Mouse (Mus musculus) adrenal gland, adult 18-20 months (tissue): ENCODE measurements around the gene Anapc5. TPM values are rescaled to one million over a fixed set of nuclear protein-coding genes. Genes with fewer than 3 reads are reported as not detected.
A peak's percentile ranks its signal among the peaks of the same experiment; 100 is the strongest.

Experiments used
- DNase-seq, 2 experiments: peaks; one replicate each; pipeline ENCODE4 v3.0.0; 2021 to 2022; ENCODE audit warnings: low spot score in 2 of 2
- total RNA-seq, 2 experiments: library from RNA; stranded (reverse); gene quantifications; 1 replicate in 1 of 2; 2 replicates in 1 of 2; pipeline ENCODE4 v1.2.3; 2021

Anapc5 gene
- total RNA-seq, 2 experiments from 2014 or later = 148 to 156 TPM

DNA sequence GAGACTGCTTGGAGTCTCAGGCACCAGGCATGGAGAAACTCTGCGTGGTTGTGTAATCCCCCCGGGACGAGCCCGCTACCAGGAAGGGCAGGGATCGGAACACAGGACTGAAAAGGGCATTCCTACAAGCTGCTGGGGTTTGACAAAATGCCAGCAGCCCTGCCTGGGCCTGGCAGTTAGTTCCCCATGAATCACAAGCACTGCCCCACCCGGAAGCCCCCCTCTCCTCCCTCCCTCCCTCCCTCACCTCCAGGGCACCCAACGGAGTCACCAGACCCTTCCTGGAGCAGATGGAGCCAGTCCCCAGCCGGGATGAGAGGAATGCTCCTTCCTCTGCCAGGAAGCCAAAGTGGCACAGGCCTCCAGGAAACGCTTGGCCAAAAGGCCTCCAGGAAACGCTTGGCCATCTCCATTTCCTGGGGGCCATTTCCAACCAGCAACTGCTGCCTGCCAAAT, 50.3 kb downstream of the Anapc5 start:
- DNase-seq = peak; percentile 54 to 70

DNA sequence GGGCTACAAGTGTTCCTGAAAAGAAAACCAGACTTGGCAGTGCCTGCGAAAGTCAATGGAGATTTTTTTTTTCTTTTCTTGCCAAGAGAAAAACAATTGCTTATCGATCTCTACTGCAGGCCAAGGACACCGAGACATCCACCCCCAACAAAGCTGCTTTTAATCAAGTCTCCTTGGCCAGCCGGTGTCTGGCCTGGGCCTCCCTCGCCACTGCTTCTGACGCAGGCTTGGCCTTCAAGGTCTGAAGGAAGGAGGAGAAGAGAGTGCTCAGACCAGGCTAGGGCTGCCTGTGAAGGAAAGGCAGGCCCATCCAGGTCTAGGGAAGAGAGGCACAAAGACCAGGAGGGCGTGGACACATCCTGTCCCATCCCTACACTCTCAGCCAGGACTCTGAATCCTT, 50.8 kb downstream of the Anapc5 start:
- DNase-seq = peak; percentile 30 to 43

DNA sequence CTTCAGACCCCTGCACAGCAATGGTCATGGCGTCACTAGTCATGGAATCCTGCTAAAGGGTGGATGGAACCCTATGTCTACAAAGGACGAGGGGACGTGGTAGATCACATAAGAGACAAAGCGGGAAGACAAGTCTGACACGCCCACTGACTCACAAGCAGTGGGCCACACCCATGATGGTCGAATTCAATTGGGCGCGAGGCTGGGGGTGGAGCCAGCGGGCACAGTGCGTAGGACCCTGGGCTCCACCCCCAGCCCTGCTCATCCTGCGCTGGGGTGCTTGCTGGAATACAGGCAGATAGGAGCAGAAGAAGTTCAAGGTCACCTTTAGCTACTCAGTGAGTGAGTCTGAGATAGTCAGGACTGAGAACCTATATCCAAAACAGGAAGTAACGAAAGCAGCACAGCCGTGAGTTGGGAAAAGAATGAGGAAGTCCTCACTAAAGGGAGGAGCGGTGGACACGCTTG, 52.0 kb downstream of the Anapc5 start:
- DNase-seq = no peak

DNA sequence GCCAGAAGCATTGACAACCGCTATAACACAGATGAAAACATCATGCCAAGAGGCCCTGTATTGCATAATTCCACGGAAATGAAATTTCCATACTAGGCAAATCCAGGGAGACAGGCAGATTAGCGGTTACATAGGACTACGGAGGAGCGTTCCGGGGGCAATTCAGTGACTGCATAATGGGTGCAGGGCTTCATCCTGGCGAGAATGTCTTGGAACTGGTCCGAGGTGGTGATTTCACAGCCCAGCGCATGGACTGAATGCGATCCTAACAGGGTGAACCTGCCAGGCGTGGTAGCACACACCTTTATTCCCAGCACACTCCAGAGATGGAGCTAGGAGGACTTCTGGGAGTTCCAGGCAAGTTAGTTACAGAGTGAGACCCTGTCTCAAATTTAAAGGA, 53.9 kb downstream of the Anapc5 start:
- DNase-seq = no peak

DNA sequence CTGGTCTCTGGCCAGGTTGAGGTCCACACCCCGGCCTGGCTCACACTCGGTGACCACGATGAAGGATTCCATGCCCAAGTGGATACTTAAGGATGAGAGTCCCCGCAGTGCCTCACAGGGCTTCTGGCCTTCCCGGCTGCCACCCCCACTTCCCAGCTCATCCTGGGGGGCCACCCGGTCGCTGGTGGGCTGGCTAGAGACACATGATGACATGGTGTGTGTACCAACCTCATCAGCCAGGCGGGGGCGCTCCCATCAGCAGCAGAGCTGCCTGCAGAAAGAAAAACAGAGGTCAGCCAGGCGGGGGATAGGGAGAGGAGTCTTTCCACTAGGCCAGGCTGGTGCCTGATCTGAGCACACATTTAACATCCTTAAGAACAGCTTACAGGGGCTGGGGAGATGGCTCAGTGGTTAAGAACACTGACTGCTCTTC, 57.1 kb downstream of the Anapc5 start:
- no peak for DNase-seq

DNA sequence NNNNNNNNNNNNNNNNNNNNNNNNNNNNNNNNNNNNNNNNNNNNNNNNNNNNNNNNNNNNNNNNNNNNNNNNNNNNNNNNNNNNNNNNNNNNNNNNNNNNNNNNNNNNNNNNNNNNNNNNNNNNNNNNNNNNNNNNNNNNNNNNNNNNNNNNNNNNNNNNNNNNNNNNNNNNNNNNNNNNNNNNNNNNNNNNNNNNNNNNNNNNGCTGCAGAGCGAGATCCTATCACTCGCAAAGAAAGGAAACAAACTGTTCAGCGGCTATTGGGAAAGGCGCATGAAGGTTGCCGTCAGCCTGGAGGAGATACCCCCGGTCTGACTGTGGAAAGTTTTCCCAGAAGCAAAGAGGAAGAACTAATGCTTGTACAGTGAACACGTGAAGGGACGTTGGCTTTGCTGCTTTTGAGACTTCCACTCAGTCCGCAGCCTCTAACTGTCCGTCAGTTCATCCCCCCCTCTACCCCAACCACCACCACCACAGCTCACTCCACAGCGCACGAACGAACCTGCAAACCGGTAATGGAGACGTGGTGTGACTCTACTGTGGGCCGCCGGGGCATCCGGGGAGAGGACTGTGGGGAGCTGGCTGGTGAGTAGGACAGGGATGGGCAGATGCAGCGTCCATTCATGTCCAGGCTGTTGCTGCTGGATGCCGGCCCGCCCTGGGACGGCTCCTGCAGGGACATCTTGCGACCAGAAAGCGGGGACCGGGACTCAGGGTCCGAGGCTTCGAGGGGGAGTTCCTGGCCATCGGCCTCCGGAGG, 57.7 kb downstream of the Anapc5 start:
- no peak for DNase-seq

DNA sequence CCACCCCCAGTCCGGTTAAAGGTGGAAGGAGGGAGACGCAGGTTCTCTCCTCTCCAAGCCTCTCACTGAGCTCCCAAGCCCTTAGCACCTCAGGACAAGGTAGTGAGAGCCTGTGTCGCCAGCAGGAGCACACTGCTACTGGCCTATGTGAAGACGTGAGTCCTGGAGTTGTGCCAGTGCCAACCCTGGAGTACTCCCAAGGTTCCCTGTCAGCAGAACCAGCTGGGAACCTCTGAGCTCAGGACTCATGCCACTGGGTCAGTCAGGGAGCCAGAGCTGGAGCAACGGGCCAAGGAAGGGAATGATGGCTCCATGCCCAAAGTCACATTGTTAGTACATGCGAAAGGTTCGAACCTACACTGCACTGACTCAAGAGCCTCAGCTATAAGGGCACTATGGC, 64.5 kb downstream of the Anapc5 start:
- DNase-seq = peak; percentile 51 to 56

DNA sequence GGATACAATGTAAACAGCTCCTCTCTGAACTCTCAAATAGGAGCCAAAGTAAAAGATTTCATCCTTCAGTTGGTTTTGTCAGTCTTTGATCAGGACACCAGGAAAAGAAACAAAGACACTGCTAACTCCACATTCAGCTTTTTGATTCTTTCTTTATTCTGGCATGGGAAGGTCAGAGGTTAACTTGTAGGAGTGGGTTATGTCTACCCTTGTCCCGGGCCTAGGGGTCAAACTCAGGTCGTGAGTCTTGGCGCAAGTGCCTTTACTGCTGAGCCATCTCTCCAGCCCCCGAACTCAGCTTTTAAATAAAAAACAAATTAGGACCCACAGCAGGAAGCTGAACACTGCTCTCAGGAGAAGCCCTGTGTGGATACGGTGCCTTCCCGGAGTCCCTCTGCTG, 65.0 kb downstream of the Anapc5 start:
- no peak for DNase-seq

GRCm38 (mm10) chr5:122755620-122756019, 65.5 kb downstream of the Anapc5 start:
- DNase-seq = no peak

GRCm38 (mm10) chr5:122754477-122754876, 66.7 kb downstream of the Anapc5 start:
- DNase-seq = no peak

DNA sequence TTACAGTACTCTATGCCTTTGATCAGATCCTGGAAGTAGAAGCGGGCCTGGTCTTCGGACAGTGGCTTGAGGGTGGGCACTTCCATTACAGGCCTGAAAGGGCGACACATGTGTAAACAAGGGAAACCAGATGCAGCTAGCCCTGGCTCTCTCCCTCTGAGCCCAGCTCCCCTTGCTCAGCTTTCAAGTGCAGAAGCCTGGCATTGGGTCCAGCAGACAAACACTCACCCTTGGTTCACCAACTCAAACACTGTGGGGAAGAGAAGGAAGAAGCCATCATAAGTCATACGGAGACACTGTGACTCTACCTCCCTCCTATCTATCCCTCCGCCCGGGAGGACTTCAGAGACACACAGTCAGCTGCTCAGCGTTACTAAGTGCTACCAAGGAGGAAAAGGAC, 73.2 kb downstream of the Anapc5 start:
- DNase-seq = no peak

DNA sequence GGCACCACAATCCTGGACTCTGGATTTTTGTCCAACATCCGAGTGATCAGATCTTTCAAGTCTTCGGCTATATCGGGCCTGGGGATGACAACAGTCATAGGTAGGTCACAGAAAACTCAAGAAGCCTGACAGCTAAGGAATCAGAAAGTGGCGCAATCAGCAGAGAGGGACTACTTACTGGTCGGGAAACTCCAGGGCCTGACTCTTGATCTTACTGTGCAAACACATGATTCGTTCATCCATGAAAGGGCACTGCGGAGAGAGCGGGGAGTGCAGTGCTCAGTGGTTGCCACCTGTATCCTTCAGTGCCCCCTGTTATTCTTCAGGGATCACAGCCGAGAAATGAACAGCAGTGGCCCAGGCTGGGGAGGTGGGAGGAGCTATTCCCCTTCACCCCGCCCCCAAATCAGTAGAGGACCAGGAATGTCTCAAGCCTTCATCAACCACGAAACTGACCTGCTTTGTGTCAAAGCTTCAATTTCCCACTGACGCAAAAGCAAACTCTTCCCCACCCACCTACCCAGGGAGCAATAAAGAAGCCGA, 77.2 kb downstream of the Anapc5 start:
- no peak for DNase-seq

Other genes starting within 250 kb of the Anapc5 start
- 10 to 100 TPM; 10.9 to 18.3 TPM for gene Ift81, start 206.8 kb downstream of the Anapc5 start, total RNA-seq
- 1 to 10 TPM; 1.6 to 4.0 TPM for gene P2rx7, start 177.4 kb downstream of the Anapc5 start, total RNA-seq
- gene P2rx4, start 113.8 kb downstream of the Anapc5 start, total RNA-seq = 10 to 100 TPM; 36.2 to 41.3 TPM
- 10 to 100 TPM; 26.7 to 36.4 TPM for gene Camkk2, start 41.9 kb downstream of the Anapc5 start, total RNA-seq
- 10 to 100 TPM; 15.9 to 26.0 TPM for gene Rnf34, start 28.7 kb upstream of the Anapc5 start, total RNA-seq
- 10 to 100 TPM; 13.0 to 13.7 TPM for gene Kdm2b, start 168.5 kb upstream of the Anapc5 start, total RNA-seq
- 10 to 100 TPM; 10.1 to 11.0 TPM for gene Orai1, start 193.7 kb upstream of the Anapc5 start, total RNA-seq
- not detected for gene Morn3, start 225.7 kb upstream of the Anapc5 start, total RNA-seq
- 10 to 100 TPM; 22.2 to 68.8 TPM for gene Tmem120b, start 247.1 kb upstream of the Anapc5 start, total RNA-seq